Mouse (Mus musculus) midbrain, postnatal 0 days (tissue): ENCODE measurements around the gene Tsen34. TPM values are rescaled to one million over a fixed set of nuclear protein-coding genes. Genes with fewer than 3 reads are reported as not detected.

ENCODE experiments used
- ATAC-seq: fragments of 200-750 bp; cut with Nextera tagmentation; 2 replicates; pipeline ENCODE4 v1.8.0; 2017; ENCODE audit warnings: moderate number of reproducible peaks, mild to moderate bottlenecking, moderate TSS enrichment, moderate library complexity; ENCODE audit not compliant: low FRiP score
- DNase-seq: peaks from one replicate; pipeline ENCODE4 v3.0.0-alpha.2; 2015; ENCODE audit warnings: low spot score
- H3K27ac ChIP-seq: fragments of 300-500 bp; sonication (generic); 2 replicates; pipeline ENCODE4 v1.5.1; 2014; ENCODE audit warnings: low read depth, mild to moderate bottlenecking, low read length, mixed read lengths
- H3K27me3 ChIP-seq: fragments of 300-500 bp; sonication (generic); 2 replicates; pipeline ENCODE4 v1.6.1; 2014; ENCODE audit warnings: low read length, control low read depth, mixed read lengths; ENCODE audit not compliant: insufficient read depth
- H3K36me3 ChIP-seq: fragments of 300-500 bp; sonication (generic); 2 replicates; pipeline ENCODE4 v1.6.1; 2014; ENCODE audit warnings: low read length, control low read depth, mixed read lengths; ENCODE audit not compliant: insufficient read depth
- H3K4me1 ChIP-seq: fragments of 300-500 bp; sonication (generic); 2 replicates; pipeline ENCODE4 v1.6.1; 2014; ENCODE audit warnings: mild to moderate bottlenecking, control low read depth, antibody characterized with exemption, low read length, mixed read lengths; ENCODE audit not compliant: insufficient read depth
- H3K4me2 ChIP-seq: fragments of 300-500 bp; sonication (generic); 2 replicates; pipeline ENCODE4 v1.6.1; 2014; ENCODE audit warnings: low read depth, mild to moderate bottlenecking, low read length, mixed read lengths; ENCODE audit not compliant: poor library complexity, severe bottlenecking
- H3K4me3 ChIP-seq: fragments of 300-500 bp; sonication (generic); 2 replicates; pipeline ENCODE4 v1.5.1; 2014; ENCODE audit warnings: low read depth, mild to moderate bottlenecking, low read length, moderate library complexity
- H3K9ac ChIP-seq: fragments of 300-500 bp; sonication (generic); replicated peaks from 2 replicates; pipeline ENCODE4 v1.6.1; 2014; ENCODE audit warnings: mild to moderate bottlenecking, low read length, moderate library complexity, mixed read lengths; ENCODE audit not compliant: poor library complexity, severe bottlenecking
- H3K9me3 ChIP-seq: fragments of 300-500 bp; sonication (generic); 2 replicates; pipeline ENCODE4 v1.6.1; 2016; ENCODE audit warnings: low read length, control low read depth
- CTCF ChIP-seq: IDR thresholded peaks from 2 replicates; pipeline ENCODE4 v1.5.1; 2016; ENCODE audit warnings: antibody characterized with exemption, mild to moderate bottlenecking
- WGBS: fragments of 180-500 bp; shearing (Covaris S2); extraction: QIAGEN DNeasy Blood & Tissue Kit; methylation state at CpG from one replicate; pipeline ENCODE4 v1.1.7; 2014; 5-methylcytosine and 5-hydroxymethylcytosine counted together
- polyA plus RNA-seq: library from polyadenylated mRNA; unstranded; fragments of >200 nt; fragmentation: Nextera tagmentation; extraction: Ambion mirVana; gene quantifications from 2 replicates; pipeline ENCODE4 v1.2.1, GENCODE M21; 2015
- total RNA-seq: library from RNA; depleted of rRNA; stranded (reverse); fragments of >200 nt; gene quantifications from 2 replicates; pipeline ENCODE4 v1.2.3, GENCODE M21; 2014

Tsen34 gene
- total and polyA plus RNA-seq, 2 experiments from 2014 or later: 260 to 396 TPM

- H3K9me3 ChIP-seq: no peaks in the 10 kb centered on the region
- peak within 1 kb of the TSS; percentile 72 for H3K27ac ChIP-seq
- H3K4me1 ChIP-seq: peaks cover 5% of the 10 kb centered on the region; the same call in 1 of the 2 replicates
- peak within 1 kb of the TSS; percentile 70 for H3K9ac ChIP-seq
- peaks cover 16% of the 10 kb centered on the region for H3K36me3 ChIP-seq
- WGBS: 4% methylated on average over 45 of the region's 45 CpGs
- no peak for TF ChIP-seq CTCF
- no peaks in the 10 kb centered on the region for H3K27me3 ChIP-seq
- peak within 1 kb of the TSS; percentile 64 for H3K4me3 ChIP-seq
- DNase-seq (peak; percentile 99), ATAC-seq (peak; percentile 98)
- H3K4me2 ChIP-seq: peak within 1 kb of the TSS; percentile 82
Measured at GRCm38 (mm10) chr7:3665215-3666114, 27.2 kb upstream of the Tsen34 start, which contains the start of gene Leng1. Gene Leng1 (minus strand): TSS chr7:3665840.

GRCm38 (mm10) chr7:3666921-3667391, 25.7 kb upstream of the Tsen34 start:
- Histone ChIP-seq H3K36me3 (peaks cover 8% of the 10 kb centered on the region; the same call in 1 of the 2 replicates), H3K27me3 (no peaks in the 10 kb centered on the region), H3K27ac (no peak overlapping the region), H3K9ac (no peak overlapping the region), H3K4me3 (no peak overlapping the region), H3K4me1 (peaks cover 5% of the 10 kb centered on the region; the same call in 1 of the 2 replicates), H3K9me3 (no peaks in the 10 kb centered on the region), H3K4me2 (no peak overlapping the region)
- no peak for ATAC-seq
- no peak for DNase-seq
- TF ChIP-seq CTCF: peak; percentile 40
- 20% methylated on average over 14 of the region's 14 CpGs for WGBS

GRCm38 (mm10) chr7:3674507-3675227, 18.0 kb upstream of the Tsen34 start:
- ATAC-seq: peak; percentile 85
- Histone ChIP-seq H3K4me2 (no peak overlapping the region), H3K27ac (no peak overlapping the region), H3K27me3 (no peaks in the 10 kb centered on the region), H3K4me3 (no peak overlapping the region), H3K4me1 (no peaks in the 10 kb centered on the region), H3K36me3 (peaks cover 8% of the 10 kb centered on the region; the same call in 1 of the 2 replicates), H3K9me3 (no peaks in the 10 kb centered on the region), H3K9ac (no peak overlapping the region)
- WGBS: 72% methylated on average over 10 of the region's 10 CpGs
- peak; percentile 91 for TF ChIP-seq CTCF
- peak; percentile 89 for DNase-seq

- 78% methylated on average over 3 of the region's 3 CpGs for WGBS
- no peaks in the 10 kb centered on the region for H3K4me1 ChIP-seq
- H3K27me3 ChIP-seq: no peaks in the 10 kb centered on the region
- peak; percentile 13; the same call in 1 of the 2 replicates for ATAC-seq
- DNase-seq: no peak
- H3K4me2 ChIP-seq: no peak overlapping the region
- no peaks in the 10 kb centered on the region for H3K9me3 ChIP-seq
- H3K9ac ChIP-seq: no peak overlapping the region
- TF ChIP-seq CTCF: no peak
- no peak overlapping the region for H3K27ac ChIP-seq
- H3K36me3 ChIP-seq: peaks cover 8% of the 10 kb centered on the region; the same call in 1 of the 2 replicates
- no peak overlapping the region for H3K4me3 ChIP-seq
Measured at GRCm38 (mm10) chr7:3675228-3675548, 17.5 kb upstream of the Tsen34 start.

- DNase-seq (no peak), ATAC-seq (no peak)
- H3K4me3 ChIP-seq: no peak overlapping the region
- WGBS: 86% methylated on average over 12 of the region's 12 CpGs
- H3K9me3 ChIP-seq: no peaks in the 10 kb centered on the region
- H3K9ac ChIP-seq: no peak overlapping the region
- no peak overlapping the region for H3K4me2 ChIP-seq
- H3K27ac ChIP-seq: no peak overlapping the region
- no peak for TF ChIP-seq CTCF
- no peaks in the 10 kb centered on the region for H3K27me3 ChIP-seq
- peaks cover 8% of the 10 kb centered on the region; the same call in 1 of the 2 replicates for H3K36me3 ChIP-seq
- no peaks in the 10 kb centered on the region for H3K4me1 ChIP-seq
Measured at GRCm38 (mm10) chr7:3676371-3676770, 16.3 kb upstream of the Tsen34 start.
